Mouse (Mus musculus) MEL (cell line): ENCODE data around the gene Cyp27a1. TPM values are rescaled to one million over a fixed set of nuclear protein-coding genes. Genes with fewer than 3 reads are reported as not detected.

Experiments used
- DNase-seq: peaks from one replicate; pipeline ENCODE4 v3.0.0; 2011; ENCODE audit warnings: low read depth, low spot score
- H3K27ac ChIP-seq: 2 replicates; pipeline ENCODE4 v1.5.1; 2012; ENCODE audit warnings: low read depth, mild to moderate bottlenecking, control low read depth, low read length, moderate library complexity; ENCODE audit not compliant: control insufficient read depth
- H3K27me3 ChIP-seq, 2 experiments: fragments of 150-350 bp in 1 of 2; sonication (generic) in 1 of 2; 2 replicates each; pipeline ENCODE4 v1.6.1; 2012; ENCODE audit warnings: low read length in 2 of 2, mild to moderate bottlenecking in 2 of 2, improper control_type of control experiment in 1 of 2, moderate library complexity in 1 of 2; ENCODE audit not compliant: insufficient read depth in 2 of 2, control insufficient read depth in 1 of 2
- H3K36me3 ChIP-seq, 2 experiments: 2 replicates each; pipeline ENCODE4 v1.6.1; 2012 to 2014; ENCODE audit warnings: low read length in 2 of 2, improper control_type of control experiment in 1 of 2, inconsistent platforms in 1 of 2, mild to moderate bottlenecking in 1 of 2; ENCODE audit not compliant: insufficient read depth in 2 of 2, control insufficient read depth in 1 of 2
- H3K4me1 ChIP-seq, 2 experiments: fragments of 150-350 bp in 1 of 2; sonication (generic) in 1 of 2; 2 replicates each; pipeline ENCODE4 v1.6.1; 2012; ENCODE audit warnings: low read length in 2 of 2, improper control_type of control experiment in 1 of 2, mild to moderate bottlenecking in 1 of 2; ENCODE audit not compliant: insufficient read depth in 2 of 2, control insufficient read depth in 1 of 2
- H3K4me3 ChIP-seq, 2 experiments: fragments of 150-350 bp in 1 of 2; sonication (generic) in 1 of 2; 2 replicates each; pipeline ENCODE4 v1.5.1; 2012; ENCODE audit warnings: low read depth in 2 of 2, low read length in 2 of 2, mild to moderate bottlenecking in 2 of 2, moderate library complexity in 2 of 2, control low read depth in 1 of 2, improper control_type of control experiment in 1 of 2; ENCODE audit not compliant: control insufficient read depth in 1 of 2, insufficient read depth in 1 of 2
- H3K79me2 ChIP-seq: 2 replicates; pipeline ENCODE4 v1.6.1; 2012; ENCODE audit warnings: mild to moderate bottlenecking, low read length, moderate library complexity; ENCODE audit not compliant: control insufficient read depth, poor library complexity, insufficient read depth
- H3K9ac ChIP-seq: 2 replicates; pipeline ENCODE4 v1.6.1; 2012; ENCODE audit warnings: low read depth, mild to moderate bottlenecking, control low read depth, low read length, moderate library complexity; ENCODE audit not compliant: control insufficient read depth, poor library complexity, severe bottlenecking
- H3K9me3 ChIP-seq: fragments of 150-350 bp; sonication (generic); replicated peaks from 2 replicates; pipeline ENCODE4 v1.6.1; 2012; ENCODE audit warnings: mild to moderate bottlenecking, low read length, improper control_type of control experiment, moderate library complexity; ENCODE audit not compliant: insufficient read depth
- CHD1 ChIP-seq: IDR thresholded peaks from 2 replicates; pipeline ENCODE4 v1.6.1; 2012; ENCODE audit warnings: low read depth, mild to moderate bottlenecking, inconsistent platforms, low read length, improper control_type of control experiment
- ELF1 ChIP-seq: IDR thresholded peaks from 2 replicates; pipeline ENCODE4 v1.6.1; 2014; ENCODE audit warnings: low read depth, mild to moderate bottlenecking, inconsistent platforms, low read length, improper control_type of control experiment, moderate library complexity
- ETS1 ChIP-seq: IDR thresholded peaks from 2 replicates; pipeline ENCODE4 v1.6.1; 2012; ENCODE audit warnings: low read depth, mild to moderate bottlenecking, inconsistent platforms, low read length, improper control_type of control experiment, moderate library complexity
- HCFC1 ChIP-seq: IDR thresholded peaks from 2 replicates; pipeline ENCODE4 v1.6.1; 2012; ENCODE audit warnings: low read depth, mild to moderate bottlenecking, inconsistent platforms, low read length, improper control_type of control experiment, moderate library complexity
- KAT2A ChIP-seq: conservative IDR thresholded peaks from 2 replicates; pipeline ENCODE4 v1.6.1; 2012; ENCODE audit warnings: low read depth, low read length, improper control_type of control experiment, inconsistent platforms
- MAFK ChIP-seq: IDR thresholded peaks from 2 replicates; pipeline ENCODE4 v1.6.1; 2011; ENCODE audit warnings: low read depth, mild to moderate bottlenecking, low read length, improper control_type of control experiment, borderline replicate concordance
- MAZ ChIP-seq: IDR thresholded peaks from 2 replicates; pipeline ENCODE4 v1.6.1; 2012; ENCODE audit warnings: low read depth, mild to moderate bottlenecking, inconsistent platforms, low read length, improper control_type of control experiment
- MYC ChIP-seq: IDR thresholded peaks from 2 replicates; pipeline ENCODE4 v1.6.1; 2011; ENCODE audit warnings: low read depth, mild to moderate bottlenecking, low read length, improper control_type of control experiment, moderate library complexity
- NRF1 ChIP-seq: IDR thresholded peaks from 2 replicates; pipeline ENCODE4 v1.6.1; 2014; ENCODE audit warnings: low read depth, mild to moderate bottlenecking, inconsistent platforms, low read length, improper control_type of control experiment, moderate library complexity; ENCODE audit not compliant: poor library complexity, insufficient read depth, severe bottlenecking
- POLR2A ChIP-seq, 2 experiments: IDR thresholded peaks; 2 replicates each; pipeline ENCODE4 v1.6.1; 2011 to 2012; ENCODE audit warnings: low read length in 2 of 2, mild to moderate bottlenecking in 2 of 2, control low read depth in 1 of 2, improper control_type of control experiment in 1 of 2, low read depth in 1 of 2, moderate library complexity in 1 of 2; ENCODE audit not compliant: control insufficient read depth in 1 of 2, insufficient read depth in 1 of 2, poor library complexity in 1 of 2
- RAD21 ChIP-seq: IDR thresholded peaks from 2 replicates; pipeline ENCODE4 v1.6.1; 2011; ENCODE audit warnings: mild to moderate bottlenecking, low read depth, low read length, improper control_type of control experiment
- RCOR1 ChIP-seq: IDR thresholded peaks from 2 replicates; pipeline ENCODE4 v1.6.1; 2012; ENCODE audit warnings: low read depth, mild to moderate bottlenecking, inconsistent platforms, low read length, improper control_type of control experiment
- SMC3 ChIP-seq: IDR thresholded peaks from 2 replicates; pipeline ENCODE4 v1.6.1; 2011; ENCODE audit warnings: low read depth, low read length, improper control_type of control experiment
- TBP ChIP-seq: IDR thresholded peaks from 2 replicates; pipeline ENCODE4 v1.8.0; 2011; ENCODE audit warnings: low read depth, low read length, improper control_type of control experiment
- UBTF ChIP-seq: IDR thresholded peaks from 2 replicates; pipeline ENCODE4 v1.6.1; 2012; ENCODE audit warnings: low read depth, mild to moderate bottlenecking, inconsistent platforms, low read length, improper control_type of control experiment, moderate library complexity, borderline replicate concordance; ENCODE audit not compliant: insufficient read depth
- USF1 ChIP-seq: IDR thresholded peaks from 2 replicates; pipeline ENCODE4 v1.6.1; 2014; ENCODE audit warnings: low read depth, mild to moderate bottlenecking, inconsistent platforms, low read length, improper control_type of control experiment, moderate library complexity
- USF2 ChIP-seq, 2 experiments: IDR thresholded peaks; 2 replicates each; pipeline ENCODE4 v1.6.1; 2011 to 2012; ENCODE audit warnings: improper control_type of control experiment in 2 of 2, low read length in 2 of 2, borderline replicate concordance in 1 of 2, inconsistent platforms in 1 of 2, low read depth in 1 of 2, mild to moderate bottlenecking in 1 of 2; ENCODE audit not compliant: insufficient read depth in 1 of 2
- ZMIZ1 ChIP-seq: IDR thresholded peaks from 2 replicates; pipeline ENCODE4 v1.6.1; 2012; ENCODE audit warnings: low read depth, mild to moderate bottlenecking, inconsistent platforms, low read length, improper control_type of control experiment, moderate library complexity
- polyA plus RNA-seq, 2 experiments: library from polyadenylated mRNA; stranded (reverse) in 1 of 2; unstranded in 1 of 2; fragments of >175 nt in 1 of 2; fragments of >200 nt in 1 of 2; gene quantifications; 2 replicates each; pipeline versions ENCODE4 v1.2.1 to v1.2.4; 2012; ENCODE audit warnings: low replicate concordance in 2 of 2, low read depth in 1 of 2; ENCODE audit not compliant: insufficient read length in 2 of 2, insufficient read depth in 1 of 2, missing spikeins in 1 of 2
- total RNA-seq: library from RNA; depleted of rRNA; stranded (reverse); fragments of 300-350 nt; gene quantifications from 2 replicates; pipeline ENCODE4 v1.2.3, GENCODE M21; 2012

Cyp27a1 gene
- total and polyA plus RNA-seq, 3 experiments = not detected

DNA sequence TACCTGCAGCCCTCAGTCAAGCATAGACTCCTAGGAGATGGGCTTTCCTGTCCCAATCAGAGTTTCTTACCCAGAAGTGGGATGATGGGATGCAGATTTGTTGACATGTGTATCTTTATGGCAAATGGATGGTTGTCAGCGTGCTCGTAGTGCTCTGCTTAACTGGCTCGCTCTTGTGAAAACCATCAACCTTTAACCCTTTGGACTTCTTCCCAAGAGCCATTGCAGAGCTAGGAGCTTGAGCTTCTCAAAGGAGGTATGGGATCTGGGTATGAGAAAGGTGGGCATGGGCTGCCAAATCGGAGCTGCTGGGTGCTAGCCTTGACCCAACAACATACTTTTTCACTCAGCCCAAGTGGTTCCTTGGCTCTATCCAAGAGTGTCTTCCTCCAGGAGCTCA is 17.5 kb upstream of the Cyp27a1 start:
- peaks cover 0 to 20% of the 10 kb centered on the region in 2 experiments; a peak in 2 of 4 replicates for H3K36me3 ChIP-seq
- no peaks in the 10 kb centered on the region for H3K9me3 ChIP-seq
- TF ChIP-seq RAD21 (no peak), MAFK (no peak), TBP (no peak), SMC3 (no peak), ZMIZ1 (no peak), MYC (no peak), RCOR1 (no peak), USF2 (IDR thresholded peaks at IDR 0.05; ENCODE audit: borderline replicate concordance in 1 of 2, insufficient read depth in 1 of 2, low read depth in 1 of 2, low read length in 2 of 2) (no peak)
- no peak overlapping the region for H3K4me3 ChIP-seq
- DNase-seq = no peak
- H3K27me3 ChIP-seq = no peaks in the 10 kb centered on the region
- H3K27ac ChIP-seq = no peak overlapping the region
- no peak overlapping the region for H3K9ac ChIP-seq
- no peaks in the 10 kb centered on the region for H3K79me2 ChIP-seq
- no peaks in the 10 kb centered on the region for H3K4me1 ChIP-seq

DNA sequence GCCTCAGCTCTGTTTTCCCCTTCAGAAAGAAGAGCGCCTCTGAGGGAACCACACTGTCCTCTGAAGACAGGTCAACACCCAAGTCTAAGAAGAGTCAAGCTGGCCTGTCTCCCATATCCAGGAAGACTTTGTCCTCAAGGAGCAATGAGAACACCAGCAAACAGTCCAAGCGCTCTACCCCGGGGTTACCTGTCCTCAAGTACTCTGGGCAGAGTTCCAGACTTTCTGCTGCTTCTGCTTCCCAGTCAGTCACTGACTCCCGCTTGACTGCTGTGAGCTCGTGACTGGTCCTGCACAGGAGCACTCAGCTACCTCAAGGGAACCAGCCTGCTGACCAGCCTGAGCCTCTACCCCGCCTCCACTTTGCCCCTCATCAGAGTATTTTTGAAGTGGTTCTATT is 16.0 kb upstream of the Cyp27a1 start:
- Histone ChIP-seq H3K36me3 (peaks cover 0 to 14% of the 10 kb centered on the region in 2 experiments; a peak in 2 of 4 replicates), H3K4me1 (no peaks in the 10 kb centered on the region), H3K9ac (no peak overlapping the region), H3K27me3 (no peaks in the 10 kb centered on the region), H3K27ac (no peak overlapping the region), H3K9me3 (no peaks in the 10 kb centered on the region), H3K4me3 (no peak overlapping the region), H3K79me2 (no peaks in the 10 kb centered on the region)
- TF ChIP-seq UBTF (no peak), USF1 (no peak), ETS1 (no peak), ZMIZ1 (no peak), MAZ (no peak), HCFC1 (no peak), SMC3 (no peak), TBP (no peak), NRF1 (no peak), KAT2A (no peak), RAD21 (no peak), CHD1 (no peak), POLR2A (IDR thresholded peaks at IDR 0.05; ENCODE audit: control insufficient read depth in 1 of 2, insufficient read depth in 1 of 2, low read depth in 1 of 2, low read length in 2 of 2, poor library complexity in 1 of 2) (no peak), ELF1 (no peak)
- DNase-seq = no peak
